In the genomic region with DNA sequence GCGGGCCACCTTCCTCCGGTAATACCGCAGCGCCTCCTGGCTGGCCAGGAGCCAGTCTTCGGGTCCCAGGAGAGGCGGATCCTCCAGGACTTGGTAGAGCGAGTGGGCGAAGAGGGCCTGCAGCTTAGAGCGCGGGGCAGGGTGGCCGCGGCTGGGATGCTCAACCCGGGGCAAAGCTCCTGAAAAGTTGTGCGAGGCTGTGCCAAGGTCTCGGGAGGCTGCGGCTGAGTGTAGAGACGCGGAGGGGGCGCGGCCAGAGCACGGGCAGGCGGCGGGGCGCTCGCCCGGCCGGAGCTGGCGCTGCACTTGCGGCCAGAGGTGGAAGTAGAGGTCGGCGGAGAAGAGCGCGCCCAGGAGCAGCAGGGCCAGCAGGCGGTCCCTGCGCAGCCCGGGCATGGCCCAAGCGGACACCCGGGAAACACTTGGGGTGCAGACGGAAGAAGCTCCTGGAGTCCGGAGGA, we compare ENCODE assay signal across 7 mouse cellular contexts. TPM values are rescaled to one million over a fixed set of nuclear protein-coding genes. Genes with fewer than 3 reads are reported as not detected.
DNase-seq lines count a peak whose midpoint lies in the region; ATAC-seq and TF ChIP-seq lines count a peak whose summit lies in the region.

No protein-coding gene starts in this region.

- H3K9ac ChIP-seq in hindbrain, embryonic 11.5 days (ENCODE audit: low read depth, low read length), result peak overlapping the region; percentile 28
- peak overlapping the region; percentile 37 for H3K9ac ChIP-seq in midbrain, postnatal 0 days (replicated peaks; ENCODE audit: low read length, poor library complexity, severe bottlenecking)

- peaks cover 3% of the 10 kb centered on the region; the same call in 1 of the 2 replicates for H3K9me3 ChIP-seq in forebrain, embryonic 10.5 days
- no peaks in the 10 kb centered on the region for H3K9me3 ChIP-seq in hindbrain, embryonic 11.5 days (ENCODE audit: control insufficient read depth, low read length)
- no peaks in the 10 kb centered on the region for H3K9me3 ChIP-seq in midbrain, postnatal 0 days (ENCODE audit: low read length)

- peaks cover 52% of the 10 kb centered on the region for H3K27me3 ChIP-seq in forebrain, embryonic 10.5 days (ENCODE audit: poor library complexity, severe bottlenecking)
- peaks cover 12% of the 10 kb centered on the region for H3K27me3 ChIP-seq in hindbrain, embryonic 11.5 days (ENCODE audit: control insufficient read depth, insufficient read depth, low read length)
- 0 out of 2 replicates have a peak, but pooled peaks cover 4% of the 10 kb centered on the region for H3K27me3 ChIP-seq in midbrain, postnatal 0 days (ENCODE audit: insufficient read depth, low read length)

- H3K4me1 ChIP-seq in forebrain, embryonic 10.5 days, result peaks cover 33% of the 10 kb centered on the region
- peaks cover 5% of the 10 kb centered on the region for H3K4me1 ChIP-seq in hindbrain, embryonic 11.5 days (replicated peaks; ENCODE audit: control insufficient read depth, insufficient read depth, low read length)
- H3K4me1 ChIP-seq in midbrain, postnatal 0 days (ENCODE audit: insufficient read depth, low read length), result peaks cover 7% of the 10 kb centered on the region; the same call in 1 of the 2 replicates

- peak overlapping the region; percentile 98 for H3K4me2 ChIP-seq in hindbrain, embryonic 11.5 days (replicated peaks; ENCODE audit: low read depth, low read length)
- peak overlapping the region; percentile 94 for H3K4me2 ChIP-seq in midbrain, postnatal 0 days (ENCODE audit: low read depth, low read length, poor library complexity, severe bottlenecking)

- WGBS in forebrain, embryonic 10.5 days, result under 1% methylated on average over 40 of the region's 40 CpGs
- WGBS in hindbrain, embryonic 11.5 days, result under 1% methylated on average over 39 of the region's 40 CpGs
- WGBS in midbrain, postnatal 0 days, result 2% methylated on average over 37 of the region's 40 CpGs

- peak; percentile 8 for TF ChIP-seq CTCF in midbrain, postnatal 0 days (IDR thresholded peaks at IDR 0.05)

- peak overlapping the region; percentile 62 for H3K4me3 ChIP-seq in forebrain, embryonic 10.5 days
- peak overlapping the region; percentile 48 for H3K4me3 ChIP-seq in hindbrain, embryonic 11.5 days (ENCODE audit: low read depth, low read length)
- H3K4me3 ChIP-seq in midbrain, postnatal 0 days (ENCODE audit: low read depth, low read length), result peak overlapping the region; percentile 45

- ATAC-seq in CD4-positive, CD25-positive, alpha-beta regulatory T cell, adult 4 months, result peak; percentile 41
- ATAC-seq in hindbrain, embryonic 11.5 days (ENCODE audit: low FRiP score), result peak; percentile 70
- peak; percentile 54; the same call in 1 of the 2 replicates for ATAC-seq in midbrain, postnatal 0 days (ENCODE audit: low FRiP score)

- no peaks in the 10 kb centered on the region for H3K36me3 ChIP-seq in forebrain, embryonic 10.5 days (replicated peaks)
- no peaks in the 10 kb centered on the region for H3K36me3 ChIP-seq in hindbrain, embryonic 11.5 days (ENCODE audit: control insufficient read depth, insufficient read depth, low read length)
- H3K36me3 ChIP-seq in midbrain, postnatal 0 days (ENCODE audit: insufficient read depth, low read length), result no peaks in the 10 kb centered on the region

- peak overlapping the region; percentile 66 for H3K27ac ChIP-seq in forebrain, embryonic 10.5 days
- H3K27ac ChIP-seq in hindbrain, embryonic 11.5 days (ENCODE audit: low read depth, low read length), result no peak overlapping the region
- peak overlapping the region; percentile 55; the same call in 1 of the 2 replicates for H3K27ac ChIP-seq in midbrain, postnatal 0 days (ENCODE audit: low read depth, low read length)

- DNase-seq in WW6 (ENCODE audit: low read depth, low spot score), result peak; percentile 53
- DNase-seq in forebrain, embryonic 10.5 days (ENCODE audit: extremely low spot score, low spot score), result peak; percentile 51
- no peak for DNase-seq in hindbrain, embryonic 11.5 days (ENCODE audit: low spot score)
- peak; percentile 12 for DNase-seq in liver
- no peak for DNase-seq in midbrain, postnatal 0 days (ENCODE audit: low spot score)
- DNase-seq in thymus, postnatal 14 days, result no peak

RNA-seq across cellular contexts. Expression of a gene that starts 0.7 kb away (rescaled TPM):
- 1 to 10 TPM in 1 of 2 experiments, under 1 TPM in 1; 0.91 to 1.7 TPM for polyA plus RNA-seq in CD4-positive, CD25-positive, alpha-beta regulatory T cell, adult 4 months (2017; shearing (Covaris generic))
- 1.2 and 2.0 TPM in 2 replicates for polyA plus RNA-seq in forebrain, embryonic 10.5 days (2016; fragmentation: Nextera tagmentation; extraction: Ambion mirVana)
- 1.9 and 3.0 TPM in 2 replicates for polyA plus RNA-seq in hindbrain, embryonic 11.5 days (2014; fragmentation: Nextera tagmentation; extraction: Ambion mirVana)
- 8.9 and 10.4 TPM in 2 replicates for total RNA-seq in midbrain, postnatal 0 days (2014; rRNA removed)
- 5.9 and 6.1 TPM in 2 replicates for polyA plus RNA-seq in midbrain, postnatal 0 days (2015; fragmentation: Nextera tagmentation; extraction: Ambion mirVana)

Comparison
In these comparisons a context has a peak if more than half of its experiments do, and no peak if none do; other contexts are left out.
1. DNase-seq: peak in WW6 (single experiment), forebrain, embryonic 10.5 days (single experiment) and liver (single experiment); none in hindbrain, embryonic 11.5 days (single experiment), midbrain, postnatal 0 days (single experiment) and thymus, postnatal 14 days (single experiment).
2. Peak in every context shown above with its lines, with median percentiles within 50 percentile points of each other: ATAC-seq and H3K4me3 ChIP-seq.